Mouse (Mus musculus): ENCODE measurements around the gene Adora3. TPM values are rescaled to one million over a fixed set of nuclear protein-coding genes. Genes with fewer than 3 reads are reported as not detected.

The Adora3 gene
- 0.43 and 0.52 TPM in 2 replicates for polyA plus RNA-seq (2012; rRNA removed)

DNA sequence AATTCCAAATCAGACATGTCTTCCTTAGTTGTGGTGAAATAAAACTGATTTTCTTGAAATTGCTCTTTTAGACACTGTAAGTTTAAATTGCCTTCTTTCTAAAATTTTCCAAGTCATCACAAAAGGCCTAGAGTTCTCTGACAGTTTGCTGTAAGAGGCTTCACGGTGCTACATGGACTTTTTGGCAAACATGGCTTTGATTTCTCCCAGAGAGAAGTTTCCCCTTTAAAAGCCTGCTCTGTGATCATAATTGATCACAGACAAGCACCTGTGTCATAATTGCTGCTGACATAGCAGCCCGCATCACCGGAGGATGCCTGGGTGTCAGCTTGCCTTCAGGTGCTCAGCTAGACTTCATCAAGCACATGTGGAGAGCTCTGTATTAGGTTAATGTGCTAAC lies at the start of gene Adora3, which contains the start of gene Tmigd3:
Gene Adora3, plus strand, starts transcription at position 301 of the 400 bp plus-strand sequence.
Gene Tmigd3, plus strand, starts transcription at position 346 of the 400 bp plus-strand sequence.
- WGBS, result 84% methylated on average over 3 of the region's 3 CpGs
- no peak for DNase-seq
- TF ChIP-seq POLR2A (IDR thresholded peaks at IDR 0.05; ENCODE audit: borderline replicate concordance, insufficient read depth, low read length) (no peak), CTCF (IDR thresholded peaks at IDR 0.05; ENCODE audit: borderline replicate concordance, insufficient read depth, low read depth, low read length) (no peak)
- no peak within 1 kb of the TSS for H3K27ac ChIP-seq (ENCODE audit: insufficient read depth, low read length)
- H3K4me3 ChIP-seq (replicated peaks; ENCODE audit: insufficient read depth, low read depth, low read length), result no peak within 1 kb of the TSS
- no peaks in the 10 kb centered on the region for H3K4me1 ChIP-seq (ENCODE audit: control insufficient read depth, insufficient read depth, low read length)
- H3K27me3 ChIP-seq (ENCODE audit: control insufficient read depth, insufficient read depth, low read length), result no peaks in the 10 kb centered on the region

DNA sequence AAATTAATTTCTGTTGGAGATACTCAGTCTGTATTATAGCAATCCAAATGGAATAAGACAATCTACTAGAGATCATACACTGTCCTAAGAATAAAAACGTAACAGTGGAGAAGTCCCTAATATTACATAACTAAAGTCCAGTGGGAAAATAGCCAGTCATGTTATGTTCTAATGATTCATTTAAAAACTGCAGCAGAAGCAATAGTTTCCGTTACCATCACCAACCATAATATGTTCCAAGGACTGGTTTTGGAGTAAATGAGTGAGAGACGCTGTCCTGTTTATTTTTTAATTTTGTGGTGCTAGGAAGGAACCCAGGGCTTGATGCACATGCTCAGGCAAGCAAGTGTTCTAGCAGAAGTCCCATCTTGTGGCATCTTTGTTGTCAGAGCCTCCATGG lies 49.2 kb upstream of the Adora3 start:
- TF ChIP-seq POLR2A (IDR thresholded peaks at IDR 0.05; ENCODE audit: borderline replicate concordance, insufficient read depth, low read length), result no peak
- TF ChIP-seq CTCF (IDR thresholded peaks at IDR 0.05; ENCODE audit: borderline replicate concordance, insufficient read depth, low read depth, low read length), result no peak
- DNase-seq, result no peak
- Histone ChIP-seq H3K4me3 (replicated peaks; ENCODE audit: insufficient read depth, low read depth, low read length) (no peak overlapping the region), H3K27ac (ENCODE audit: insufficient read depth, low read length) (no peak overlapping the region), H3K4me1 (ENCODE audit: control insufficient read depth, insufficient read depth, low read length) (no peaks in the 10 kb centered on the region), H3K27me3 (ENCODE audit: control insufficient read depth, insufficient read depth, low read length) (no peaks in the 10 kb centered on the region)
- 92% methylated on average over 3 of the region's 3 CpGs for WGBS

DNA sequence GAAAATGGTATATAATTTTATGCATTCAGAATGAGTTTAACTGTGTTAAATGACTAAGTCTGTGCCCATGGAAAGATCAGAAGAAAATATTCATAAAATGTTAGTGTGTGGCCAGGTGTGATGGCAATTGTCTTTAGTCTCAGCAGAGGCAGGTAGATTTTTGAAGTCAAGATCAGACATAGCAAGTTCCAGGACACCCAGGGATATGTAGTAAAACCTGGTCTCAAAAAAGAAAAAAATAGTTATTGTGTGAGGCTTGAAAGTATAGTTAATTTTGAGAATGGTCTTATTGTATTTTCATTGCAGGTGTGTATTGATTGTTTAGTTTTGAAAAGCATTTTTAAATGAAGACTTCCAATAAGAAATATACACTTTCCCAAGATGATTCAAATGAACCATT lies 47.0 kb upstream of the Adora3 start:
- no peak for TF ChIP-seq CTCF (IDR thresholded peaks at IDR 0.05; ENCODE audit: borderline replicate concordance, insufficient read depth, low read depth, low read length)
- no peak for TF ChIP-seq POLR2A (IDR thresholded peaks at IDR 0.05; ENCODE audit: borderline replicate concordance, insufficient read depth, low read length)
- DNase-seq, result no peak
- H3K4me1 ChIP-seq (ENCODE audit: control insufficient read depth, insufficient read depth, low read length), result no peaks in the 10 kb centered on the region
- H3K27me3 ChIP-seq (ENCODE audit: control insufficient read depth, insufficient read depth, low read length), result no peaks in the 10 kb centered on the region
- no peak overlapping the region for H3K27ac ChIP-seq (ENCODE audit: insufficient read depth, low read length)
- H3K4me3 ChIP-seq (replicated peaks; ENCODE audit: insufficient read depth, low read depth, low read length), result no peak overlapping the region

DNA sequence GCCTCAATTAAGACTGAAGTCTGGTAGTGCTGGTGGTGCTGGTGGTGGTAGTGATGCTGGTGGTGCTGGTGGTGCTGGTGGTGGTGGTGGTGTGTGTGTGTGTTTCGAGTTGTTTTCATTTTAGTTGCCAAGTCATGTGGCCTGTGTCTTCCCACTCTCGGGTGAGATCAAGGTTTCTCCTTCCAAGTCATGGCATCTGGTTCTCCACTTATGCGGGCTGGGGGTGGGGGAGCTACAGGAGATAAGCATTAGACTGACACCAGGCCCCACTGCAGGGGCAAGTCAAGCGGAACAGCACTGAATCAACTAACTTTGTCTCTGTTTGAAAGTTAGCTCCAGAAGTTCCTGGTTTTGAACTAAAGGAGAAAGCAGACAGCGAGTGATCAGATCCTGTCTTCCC lies 46.6 kb upstream of the Adora3 start:
- 42% methylated on average over 5 of the region's 5 CpGs for WGBS
- no peak overlapping the region for H3K27ac ChIP-seq (ENCODE audit: insufficient read depth, low read length)
- no peaks in the 10 kb centered on the region for H3K4me1 ChIP-seq (ENCODE audit: control insufficient read depth, insufficient read depth, low read length)

DNA sequence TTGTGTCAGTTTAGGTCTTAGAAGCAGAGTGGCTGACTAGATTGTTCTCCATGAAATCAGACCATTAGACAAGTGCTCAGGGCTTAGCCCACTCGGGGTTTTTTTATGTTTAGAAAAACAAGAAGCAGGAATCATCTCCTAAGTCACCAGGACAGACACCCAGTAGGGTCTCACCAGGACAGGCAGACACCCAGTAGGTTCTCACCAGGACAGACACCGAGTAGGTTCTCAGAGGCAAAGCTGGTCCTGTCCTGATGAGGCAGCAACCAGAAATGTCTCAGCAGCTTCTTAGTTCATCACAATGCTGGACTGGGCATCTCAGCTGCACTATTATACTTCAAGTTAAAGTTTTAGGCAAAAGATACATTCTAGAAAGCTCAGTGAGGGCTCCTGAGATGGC lies 46.0 kb upstream of the Adora3 start:
- no peaks in the 10 kb centered on the region for H3K27me3 ChIP-seq (ENCODE audit: control insufficient read depth, insufficient read depth, low read length)
- H3K4me3 ChIP-seq (replicated peaks; ENCODE audit: insufficient read depth, low read depth, low read length), result no peak overlapping the region
- WGBS, result 53% methylated on average over 2 of the region's 2 CpGs
- no peak for DNase-seq
- no peak overlapping the region for H3K27ac ChIP-seq (ENCODE audit: insufficient read depth, low read length)
- TF ChIP-seq CTCF (IDR thresholded peaks at IDR 0.05; ENCODE audit: borderline replicate concordance, insufficient read depth, low read depth, low read length) (no peak), POLR2A (IDR thresholded peaks at IDR 0.05; ENCODE audit: borderline replicate concordance, insufficient read depth, low read length) (no peak)
- H3K4me1 ChIP-seq (ENCODE audit: control insufficient read depth, insufficient read depth, low read length), result no peaks in the 10 kb centered on the region

More for the DNA sequence above, 46.6 kb upstream of the Adora3 start:
- TF ChIP-seq POLR2A (IDR thresholded peaks at IDR 0.05; ENCODE audit: borderline replicate concordance, insufficient read depth, low read length) (no peak), CTCF (IDR thresholded peaks at IDR 0.05; ENCODE audit: borderline replicate concordance, insufficient read depth, low read depth, low read length) (no peak)
- Histone ChIP-seq H3K27me3 (ENCODE audit: control insufficient read depth, insufficient read depth, low read length) (no peaks in the 10 kb centered on the region), H3K4me3 (replicated peaks; ENCODE audit: insufficient read depth, low read depth, low read length) (no peak overlapping the region)
- no peak for DNase-seq

DNA sequence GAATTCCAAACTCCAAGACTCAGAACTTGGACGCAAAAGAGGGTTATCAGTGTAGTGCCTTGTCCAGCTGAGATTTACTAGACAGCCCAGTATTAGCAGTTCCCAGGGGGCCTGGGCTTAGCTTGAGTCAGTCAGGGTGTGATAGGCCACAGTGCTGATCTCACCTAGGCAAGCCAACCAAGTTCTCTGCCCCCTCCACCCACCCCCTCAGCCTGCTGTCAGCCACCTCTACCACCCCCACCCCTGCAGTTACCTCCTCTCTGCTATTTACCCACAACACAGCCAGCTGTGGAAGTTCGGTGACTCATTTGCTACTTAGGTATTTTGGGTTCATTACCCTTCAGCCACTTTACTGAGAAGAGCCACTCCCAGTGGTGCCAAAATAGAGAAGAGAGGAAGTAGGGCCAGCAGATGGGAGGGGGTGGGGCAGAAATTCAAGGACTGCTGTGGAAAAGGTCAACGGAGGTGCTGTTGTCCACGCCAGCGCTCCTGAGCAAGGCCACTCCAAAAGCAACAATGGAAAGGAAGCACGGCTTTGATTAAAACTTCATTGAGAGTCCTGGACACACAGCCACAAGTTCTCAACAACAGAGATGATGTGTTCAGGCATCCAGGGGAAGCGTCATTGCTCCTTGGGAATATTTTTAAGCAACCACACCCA lies 45.0 kb upstream of the Adora3 start:
- no peak for DNase-seq
- Histone ChIP-seq H3K27ac (ENCODE audit: insufficient read depth, low read length) (no peak overlapping the region), H3K4me1 (ENCODE audit: control insufficient read depth, insufficient read depth, low read length) (no peaks in the 10 kb centered on the region), H3K4me3 (replicated peaks; ENCODE audit: insufficient read depth, low read depth, low read length) (no peak overlapping the region), H3K27me3 (ENCODE audit: control insufficient read depth, insufficient read depth, low read length) (no peaks in the 10 kb centered on the region)
- no peak for TF ChIP-seq POLR2A (IDR thresholded peaks at IDR 0.05; ENCODE audit: borderline replicate concordance, insufficient read depth, low read length)
- no peak for TF ChIP-seq CTCF (IDR thresholded peaks at IDR 0.05; ENCODE audit: borderline replicate concordance, insufficient read depth, low read depth, low read length)
- WGBS, result 66% methylated on average over 7 of the region's 7 CpGs

DNA sequence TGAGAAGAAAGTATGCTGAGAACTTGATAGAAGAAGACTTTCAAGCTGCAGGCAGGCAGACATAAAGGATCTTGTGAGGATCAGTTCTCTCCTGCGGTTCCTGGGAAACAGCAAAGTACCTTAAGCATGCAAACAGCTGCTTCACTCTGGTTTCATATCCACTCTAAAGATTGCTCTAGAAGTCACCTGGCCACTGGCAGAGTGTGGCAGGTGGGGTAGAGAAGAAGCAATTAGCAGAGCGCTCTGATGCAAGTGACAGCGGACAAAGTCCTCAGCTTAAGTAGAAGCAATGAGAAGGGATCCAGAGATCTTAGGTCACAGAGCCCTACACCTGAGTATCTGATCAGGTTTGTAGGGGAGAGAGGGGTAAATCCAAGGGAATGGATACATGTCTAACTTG lies 39.1 kb upstream of the Adora3 start:
- WGBS, result 97% methylated on average over 3 of the region's 3 CpGs
- H3K4me3 ChIP-seq (replicated peaks; ENCODE audit: insufficient read depth, low read depth, low read length), result no peak overlapping the region
- no peak for TF ChIP-seq POLR2A (IDR thresholded peaks at IDR 0.05; ENCODE audit: borderline replicate concordance, insufficient read depth, low read length)
- no peak for TF ChIP-seq CTCF (IDR thresholded peaks at IDR 0.05; ENCODE audit: borderline replicate concordance, insufficient read depth, low read depth, low read length)
- no peaks in the 10 kb centered on the region for H3K4me1 ChIP-seq (ENCODE audit: control insufficient read depth, insufficient read depth, low read length)
- no peak for DNase-seq
- H3K27ac ChIP-seq (ENCODE audit: insufficient read depth, low read length), result no peak overlapping the region
- no peaks in the 10 kb centered on the region for H3K27me3 ChIP-seq (ENCODE audit: control insufficient read depth, insufficient read depth, low read length)

DNA sequence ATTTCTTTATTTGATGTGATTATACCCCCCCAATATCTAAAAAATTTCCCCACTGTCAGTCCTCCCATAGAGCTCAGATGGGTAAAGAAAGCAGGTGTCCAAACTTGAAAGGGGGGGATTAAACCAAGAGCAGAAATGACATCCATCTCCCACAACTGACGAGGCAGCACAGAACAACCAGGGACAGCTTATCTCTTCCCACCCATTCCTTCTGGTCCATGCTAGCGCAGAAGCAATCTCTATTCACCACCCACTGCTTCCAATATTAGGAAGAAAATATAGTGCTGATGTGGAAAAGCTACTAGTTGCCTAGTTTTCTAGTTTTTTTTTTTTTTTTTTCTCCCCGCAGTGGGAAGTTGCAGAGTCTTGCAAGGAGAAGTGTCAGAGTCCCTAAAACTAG lies 34.8 kb upstream of the Adora3 start:
- Histone ChIP-seq H3K27me3 (ENCODE audit: control insufficient read depth, insufficient read depth, low read length) (no peaks in the 10 kb centered on the region), H3K4me1 (ENCODE audit: control insufficient read depth, insufficient read depth, low read length) (no peaks in the 10 kb centered on the region), H3K4me3 (replicated peaks; ENCODE audit: insufficient read depth, low read depth, low read length) (no peak overlapping the region), H3K27ac (ENCODE audit: insufficient read depth, low read length) (no peak overlapping the region)
- TF ChIP-seq CTCF (IDR thresholded peaks at IDR 0.05; ENCODE audit: borderline replicate concordance, insufficient read depth, low read depth, low read length), result no peak
- no peak for TF ChIP-seq POLR2A (IDR thresholded peaks at IDR 0.05; ENCODE audit: borderline replicate concordance, insufficient read depth, low read length)
- WGBS, result 73% methylated on average over 3 of the region's 3 CpGs
- DNase-seq, result no peak
